Mouse (Mus musculus) left cerebral cortex, adult 11 months (tissue): ENCODE data around the gene Pink1.

Experiments used
- DNase-seq: peaks from one replicate; pipeline ENCODE4 v3.0.0; 2022; ENCODE audit warnings: low spot score

The Pink1 gene

GRCm38 (mm10) chr4:138326077-138326695, at the start of gene Pink1:
Gene Pink1 (minus strand): TSS chr4:138326307.
- DNase-seq, result peak; percentile 91

GRCm38 (mm10) chr4:138375117-138375516, 49.0 kb upstream of the Pink1 start:
- no peak for DNase-seq

GRCm38 (mm10) chr4:138370996-138371516, 44.9 kb upstream of the Pink1 start:
- no peak for DNase-seq

GRCm38 (mm10) chr4:138368498-138369260, 42.6 kb upstream of the Pink1 start:
- DNase-seq, result no peak

- DNase-seq, result no peak
Measured at GRCm38 (mm10) chr4:138367641-138368497, 41.8 kb upstream of the Pink1 start, which contains the start of gene Cda. Gene Cda (minus strand): TSS chr4:138367992.

GRCm38 (mm10) chr4:138366561-138366960, 40.5 kb upstream of the Pink1 start:
- DNase-seq, result no peak

GRCm38 (mm10) chr4:138363511-138363910, 37.4 kb upstream of the Pink1 start:
- no peak for DNase-seq

GRCm38 (mm10) chr4:138362883-138363282, 36.8 kb upstream of the Pink1 start:
- no peak for DNase-seq

- no peak for DNase-seq
Measured at GRCm38 (mm10) chr4:138361370-138361821, 35.3 kb upstream of the Pink1 start.

- no peak for DNase-seq
Measured at GRCm38 (mm10) chr4:138358176-138358575, 32.1 kb upstream of the Pink1 start.

GRCm38 (mm10) chr4:138356551-138356950, 30.4 kb upstream of the Pink1 start:
- no peak for DNase-seq

- no peak for DNase-seq
Measured at GRCm38 (mm10) chr4:138356141-138356540, 30.0 kb upstream of the Pink1 start.

GRCm38 (mm10) chr4:138355496-138355895, 29.4 kb upstream of the Pink1 start:
- no peak for DNase-seq

- no peak for DNase-seq
Measured at GRCm38 (mm10) chr4:138353438-138354171, 27.5 kb upstream of the Pink1 start.

GRCm38 (mm10) chr4:138352692-138353091, 26.6 kb upstream of the Pink1 start:
- no peak for DNase-seq

GRCm38 (mm10) chr4:138351821-138352220, 25.7 kb upstream of the Pink1 start:
- no peak for DNase-seq

- DNase-seq, result no peak
Measured at GRCm38 (mm10) chr4:138348716-138349115, 22.6 kb upstream of the Pink1 start.

- DNase-seq, result no peak
Measured at GRCm38 (mm10) chr4:138347280-138347679, 21.2 kb upstream of the Pink1 start.

GRCm38 (mm10) chr4:138344891-138345545, 18.9 kb upstream of the Pink1 start:
- DNase-seq, result no peak

- DNase-seq, result no peak
Measured at GRCm38 (mm10) chr4:138343341-138343837, 17.3 kb upstream of the Pink1 start.

GRCm38 (mm10) chr4:138342778-138343177, 16.7 kb upstream of the Pink1 start:
- DNase-seq, result no peak
